Comparison of ENCODE assay signal across 35 mouse cellular contexts in the genomic region with DNA sequence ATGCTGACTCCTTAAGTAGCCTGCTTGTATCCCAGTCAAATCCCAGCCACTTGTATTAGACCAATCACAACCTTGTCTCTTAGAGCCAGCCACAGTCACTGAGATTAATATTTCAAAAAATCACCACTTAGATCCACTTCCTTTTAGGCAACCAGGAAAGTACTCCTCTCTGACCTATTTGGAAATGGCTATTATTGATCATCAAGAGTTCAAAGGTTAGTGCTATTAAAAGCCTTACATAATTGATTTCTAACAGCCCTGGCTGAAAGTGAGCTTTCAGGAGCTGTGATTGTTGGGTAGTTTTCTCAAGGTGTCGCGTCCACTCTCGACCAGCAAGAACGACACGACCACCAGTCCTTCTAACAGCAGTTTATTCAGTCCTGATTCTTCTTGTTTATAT. TPM values are rescaled to one million over a fixed set of nuclear protein-coding genes. Genes with fewer than 3 reads are reported as not detected.
"Had no signal": no experiment of that assay in that cellular context is flagged by ENCODE, and none has a peak within 500 bp of the region (broad histone marks: within the 10 kb centered on the region; RNA-seq: fewer than 3 reads in every experiment).

No protein-coding gene starts in this region.

- H3K27me3 ChIP-seq: heart, embryonic 12.5 days; heart, embryonic 13.5 days; heart, embryonic 15.5 days; hindbrain, embryonic 15.5 days; intestine, embryonic 15.5 days; kidney, embryonic 15.5 days had no signal

- H3K4me1 ChIP-seq: heart, embryonic 10.5 days; heart, embryonic 13.5 days; heart, embryonic 15.5 days; hindbrain, embryonic 15.5 days; intestine, embryonic 15.5 days; kidney, embryonic 15.5 days had no signal

- H3K4me3 ChIP-seq: heart, embryonic 10.5 days; heart, embryonic 12.5 days; heart, embryonic 13.5 days; heart, embryonic 15.5 days; hindbrain, embryonic 10.5 days; hindbrain, embryonic 12.5 days; hindbrain, embryonic 13.5 days; hindbrain, embryonic 15.5 days; intestine, embryonic 15.5 days; kidney, embryonic 15.5 days; layer of hippocampus, adult 2 months had no signal

- H3K9me3 ChIP-seq: heart, embryonic 10.5 days; heart, embryonic 12.5 days; heart, embryonic 13.5 days; heart, embryonic 15.5 days; hindbrain, embryonic 10.5 days; hindbrain, embryonic 12.5 days; hindbrain, embryonic 13.5 days; hindbrain, embryonic 15.5 days; intestine, embryonic 15.5 days; kidney, embryonic 15.5 days had no signal

- ATAC-seq: hindbrain, embryonic 16.5 days; hindbrain, postnatal 0 days; inflammation-experienced regulatory T-cells, adult 6 months; intestine, embryonic 15.5 days; intestine, embryonic 16.5 days; intestine, postnatal 0 days had no signal

- H3K36me3 ChIP-seq: heart, embryonic 10.5 days; heart, embryonic 12.5 days; heart, embryonic 13.5 days; heart, embryonic 15.5 days; hindbrain, embryonic 10.5 days; hindbrain, embryonic 12.5 days; hindbrain, embryonic 13.5 days; hindbrain, embryonic 15.5 days; intestine, embryonic 15.5 days; kidney, embryonic 15.5 days had no signal

- DNase-seq: heart, postnatal 10 days; heart, postnatal 14 days; heart, postnatal 36 days; heart, postnatal 4 days; kidney, adult 11 months; kidney, adult 18-20 months; kidney, adult 2 months; kidney, adult 8-10 months; kidney, adult 9 months; kidney, postnatal 10 days; kidney, postnatal 14 days; kidney, postnatal 25 days; kidney, postnatal 36 days; kidney, postnatal 4 days; layer of hippocampus, adult 9-11 months; layer of hippocampus, postnatal 36 days had no signal

- H3K9ac ChIP-seq: heart, embryonic 12.5 days; heart, embryonic 13.5 days; heart, embryonic 15.5 days; hindbrain, embryonic 12.5 days; hindbrain, embryonic 13.5 days; hindbrain, embryonic 14.5 days; hindbrain, embryonic 15.5 days; intestine, embryonic 15.5 days; kidney, embryonic 15.5 days had no signal

- H3K4me2 ChIP-seq: heart, embryonic 11.5 days; heart, embryonic 12.5 days; heart, embryonic 13.5 days; heart, embryonic 15.5 days; hindbrain, embryonic 12.5 days; hindbrain, embryonic 13.5 days; hindbrain, embryonic 14.5 days; hindbrain, embryonic 15.5 days; intestine, embryonic 15.5 days; kidney, embryonic 15.5 days had no signal

- H3K27ac ChIP-seq: heart, embryonic 10.5 days; heart, embryonic 13.5 days; heart, embryonic 15.5 days; hindbrain, embryonic 10.5 days; hindbrain, embryonic 12.5 days; hindbrain, embryonic 13.5 days; hindbrain, embryonic 14.5 days; hindbrain, embryonic 15.5 days; hindbrain, postnatal 0 days; intestine, embryonic 15.5 days; kidney, embryonic 15.5 days; kidney, postnatal 0 days; layer of hippocampus, adult 2 months had no signal

RNA-seq across cellular contexts. Expression of a gene that starts 42.0 kb away (rescaled TPM):
- total RNA-seq: hindbrain, postnatal 0 days had no signal
